Mouse (Mus musculus) embryonic facial prominence, embryonic 12.5 days (tissue): ENCODE data around the gene Elavl3. TPM values are rescaled to one million over a fixed set of nuclear protein-coding genes. Genes with fewer than 3 reads are reported as not detected.
"Not testable (repeated sequence)": the region's sequence is repeated elsewhere in the genome, so short reads cannot be mapped to it uniquely, and the experiment has no call there.

Experiments
- ATAC-seq: fragments of 200-750 bp; cut with Nextera tagmentation; 2 replicates; pipeline ENCODE4 v1.8.0; 2017; ENCODE audit not compliant: insufficient number of reproducible peaks, insufficient read depth, low FRiP score, low TSS enrichment
- H3K27ac ChIP-seq: fragments of 300-500 bp; sonication (generic); 2 replicates; pipeline ENCODE4 v1.5.1; 2016; ENCODE audit warnings: mild to moderate bottlenecking
- H3K27me3 ChIP-seq: fragments of 300-500 bp; sonication (generic); 2 replicates; pipeline ENCODE4 v1.6.1; 2016; ENCODE audit warnings: mild to moderate bottlenecking, moderate library complexity
- H3K36me3 ChIP-seq: fragments of 300-500 bp; sonication (generic); 2 replicates; pipeline ENCODE4 v1.6.1; 2016; ENCODE audit warnings: mild to moderate bottlenecking
- H3K4me1 ChIP-seq: fragments of 300-500 bp; sonication (generic); 2 replicates; pipeline ENCODE4 v1.6.1; 2016
- H3K4me2 ChIP-seq: fragments of 300-500 bp; sonication (generic); replicated peaks from 2 replicates; pipeline ENCODE4 v1.6.1; 2016; ENCODE audit warnings: mild to moderate bottlenecking, moderate library complexity
- H3K4me3 ChIP-seq: fragments of 300-500 bp; sonication (generic); 2 replicates; pipeline ENCODE4 v1.5.1; 2016; ENCODE audit warnings: mild to moderate bottlenecking
- H3K9ac ChIP-seq: fragments of 300-500 bp; sonication (generic); 2 replicates; pipeline ENCODE4 v1.6.1; 2016; ENCODE audit warnings: mild to moderate bottlenecking, moderate library complexity
- H3K9me3 ChIP-seq: fragments of 300-500 bp; sonication (generic); 2 replicates; pipeline ENCODE4 v1.6.1; 2016; ENCODE audit warnings: mild to moderate bottlenecking, moderate library complexity
- WGBS: fragments of 180-500 bp; shearing (Covaris S2); methylation state at CpG from one replicate; pipeline ENCODE4 v1.1.7; 2016; 5-methylcytosine and 5-hydroxymethylcytosine counted together
- polyA plus RNA-seq: library from polyadenylated mRNA; unstranded; fragments of >200 nt; fragmentation: Nextera tagmentation; extraction: Ambion mirVana; gene quantifications from 2 replicates; pipeline ENCODE4 v1.2.1, GENCODE M21; 2016

Elavl3 gene
- polyA plus RNA-seq, 1 experiment from 2014 or later = 6.4 TPM

GRCm38 (mm10) chr9:22076223-22076622 lies 24.4 kb upstream of the Elavl3 start:
- no peak overlapping the region for H3K4me2 ChIP-seq
- no peak for ATAC-seq

GRCm38 (mm10) chr9:22075778-22076177 lies 24.0 kb upstream of the Elavl3 start:
- not testable (repeated sequence) for H3K27ac ChIP-seq, ATAC-seq, H3K9ac ChIP-seq, H3K4me3 ChIP-seq, H3K4me2 ChIP-seq, H3K27me3 ChIP-seq, H3K9me3 ChIP-seq, H3K4me1 ChIP-seq
- 79% methylated on average over 5 of the region's 5 CpGs for WGBS
- peaks cover 18% of the 10 kb centered on the region; the same call in 1 of the 2 replicates for H3K36me3 ChIP-seq

More at GRCm38 (mm10) chr9:22076223-22076622, 24.4 kb upstream of the Elavl3 start:
- WGBS = 93% methylated on average over 23 of the region's 23 CpGs
- no peak overlapping the region for H3K4me3 ChIP-seq
- H3K27me3 ChIP-seq = no peaks in the 10 kb centered on the region
- no peaks in the 10 kb centered on the region for H3K9me3 ChIP-seq
- H3K4me1 ChIP-seq = 0 out of 2 replicates have a peak, but pooled peaks cover 3% of the 10 kb centered on the region
- H3K27ac ChIP-seq = no peak overlapping the region
- H3K36me3 ChIP-seq = peaks cover 18% of the 10 kb centered on the region; the same call in 1 of the 2 replicates
- H3K9ac ChIP-seq = no peak overlapping the region

GRCm38 (mm10) chr9:22072276-22072675 lies 20.5 kb upstream of the Elavl3 start:
- no peak overlapping the region for H3K4me2 ChIP-seq
- H3K9me3 ChIP-seq = no peaks in the 10 kb centered on the region
- no peak overlapping the region for H3K4me3 ChIP-seq
- H3K9ac ChIP-seq = no peak overlapping the region
- H3K36me3 ChIP-seq = peaks cover 28% of the 10 kb centered on the region
- no peak overlapping the region for H3K27ac ChIP-seq
- WGBS = 92% methylated on average over 4 of the region's 4 CpGs
- ATAC-seq = no peak
- peaks cover 13% of the 10 kb centered on the region; the same call in 1 of the 2 replicates for H3K4me1 ChIP-seq
- H3K27me3 ChIP-seq = no peaks in the 10 kb centered on the region

- Histone ChIP-seq H3K4me2 (peak within 1 kb of the TSS; percentile 58), H3K27me3 (no peaks in the 10 kb centered on the region), H3K9me3 (no peaks in the 10 kb centered on the region), H3K27ac (peak within 1 kb of the TSS; percentile 96), H3K4me3 (peak within 1 kb of the TSS; percentile 76), H3K36me3 (peaks cover 25% of the 10 kb centered on the region), H3K9ac (peak within 1 kb of the TSS; percentile 89), H3K4me1 (peaks cover 13% of the 10 kb centered on the region; the same call in 1 of the 2 replicates)
- WGBS = under 1% methylated on average over 84 of the region's 87 CpGs
- peak; percentile 98 for ATAC-seq
Observed at GRCm38 (mm10) chr9:22070791-22071573, 19.2 kb upstream of the Elavl3 start, which contains the start of the genes Gm49318 and Zfp653. Gm49318 (minus strand) TSS chr9:22071259. Zfp653 (minus strand) TSS chr9:22071376.

- no peak for ATAC-seq
- H3K9me3 ChIP-seq = no peaks in the 10 kb centered on the region
- H3K4me2 ChIP-seq = peak overlapping the region; percentile 58
- H3K27ac ChIP-seq = no peak overlapping the region
- no peak overlapping the region for H3K9ac ChIP-seq
- peaks cover 13% of the 10 kb centered on the region; the same call in 1 of the 2 replicates for H3K4me1 ChIP-seq
- WGBS = 68% methylated on average over 4 of the region's 4 CpGs
- H3K27me3 ChIP-seq = no peaks in the 10 kb centered on the region
- H3K36me3 ChIP-seq = peaks cover 35% of the 10 kb centered on the region
- peak overlapping the region; percentile 76 for H3K4me3 ChIP-seq
Observed at GRCm38 (mm10) chr9:22069881-22070553, 18.2 kb upstream of the Elavl3 start.

GRCm38 (mm10) chr9:22067195-22067594 lies 15.4 kb upstream of the Elavl3 start:
- no peak for ATAC-seq
- Histone ChIP-seq H3K36me3 (peaks cover 47% of the 10 kb centered on the region), H3K9ac (no peak overlapping the region), H3K27ac (no peak overlapping the region), H3K27me3 (no peaks in the 10 kb centered on the region), H3K9me3 (no peaks in the 10 kb centered on the region), H3K4me1 (peaks cover 11% of the 10 kb centered on the region; the same call in 1 of the 2 replicates), H3K4me2 (no peak overlapping the region), H3K4me3 (no peak overlapping the region)
- WGBS = 77% methylated on average over 5 of the region's 5 CpGs

GRCm38 (mm10) chr9:22066433-22066832 lies 14.6 kb upstream of the Elavl3 start:
- Histone ChIP-seq H3K27me3 (no peaks in the 10 kb centered on the region), H3K4me3 (no peak overlapping the region), H3K9ac (no peak overlapping the region), H3K9me3 (no peaks in the 10 kb centered on the region), H3K4me1 (peaks cover 10% of the 10 kb centered on the region; the same call in 1 of the 2 replicates), H3K4me2 (no peak overlapping the region), H3K36me3 (peaks cover 51% of the 10 kb centered on the region), H3K27ac (no peak overlapping the region)
- no peak for ATAC-seq
- WGBS = 69% methylated on average over 3 of the region's 3 CpGs

- 96% methylated on average over 11 of the region's 11 CpGs for WGBS
- no peak overlapping the region for H3K4me3 ChIP-seq
- no peak overlapping the region for H3K27ac ChIP-seq
- H3K36me3 ChIP-seq = peaks cover 56% of the 10 kb centered on the region
- no peak overlapping the region for H3K9ac ChIP-seq
- no peaks in the 10 kb centered on the region for H3K27me3 ChIP-seq
- H3K4me1 ChIP-seq = peaks cover 10% of the 10 kb centered on the region; the same call in 1 of the 2 replicates
- no peak for ATAC-seq
- no peaks in the 10 kb centered on the region for H3K9me3 ChIP-seq
- H3K4me2 ChIP-seq = no peak overlapping the region
Observed at GRCm38 (mm10) chr9:22065642-22066041, 13.8 kb upstream of the Elavl3 start.

- Histone ChIP-seq H3K27me3 (no peaks in the 10 kb centered on the region), H3K36me3 (peaks cover 65% of the 10 kb centered on the region), H3K9ac (no peak overlapping the region), H3K4me1 (no peaks in the 10 kb centered on the region), H3K4me2 (no peak overlapping the region), H3K4me3 (no peak overlapping the region), H3K27ac (no peak overlapping the region), H3K9me3 (no peaks in the 10 kb centered on the region)
- ATAC-seq = 0 out of 2 replicates have a peak, but pooled peaks have one; percentile 45
- WGBS = 88% methylated on average over 3 of the region's 3 CpGs
Observed at GRCm38 (mm10) chr9:22064341-22064740, 12.5 kb upstream of the Elavl3 start.

- Histone ChIP-seq H3K4me1 (no peaks in the 10 kb centered on the region), H3K4me3 (no peak overlapping the region), H3K9me3 (no peaks in the 10 kb centered on the region), H3K36me3 (peaks cover 79% of the 10 kb centered on the region), H3K4me2 (no peak overlapping the region), H3K27ac (no peak overlapping the region), H3K9ac (no peak overlapping the region), H3K27me3 (peaks cover under 1% of the 10 kb centered on the region; the same call in 1 of the 2 replicates)
- no peak for ATAC-seq
- 74% methylated on average over 2 of the region's 2 CpGs for WGBS
Observed at GRCm38 (mm10) chr9:22061339-22061738, 9.5 kb upstream of the Elavl3 start.

- H3K36me3 ChIP-seq = peaks cover 49% of the 10 kb centered on the region
- H3K4me1 ChIP-seq = peaks cover 6% of the 10 kb centered on the region; the same call in 1 of the 2 replicates
- WGBS = 88% methylated on average over 9 of the region's 9 CpGs
- ATAC-seq = no peak
- H3K9me3 ChIP-seq = no peaks in the 10 kb centered on the region
- peaks cover 27% of the 10 kb centered on the region for H3K27me3 ChIP-seq
- H3K9ac ChIP-seq = no peak overlapping the region
- H3K4me3 ChIP-seq = no peak overlapping the region
- H3K4me2 ChIP-seq = no peak overlapping the region
- no peak overlapping the region for H3K27ac ChIP-seq
Observed at GRCm38 (mm10) chr9:22058011-22058424, 6.2 kb upstream of the Elavl3 start.
